Mouse (Mus musculus) thymus, postnatal 4 days (tissue): ENCODE measurements around the gene Hnrnpa3.
"Not testable (repeated sequence)": the region's sequence is repeated elsewhere in the genome, so short reads cannot be mapped to it uniquely, and the experiment has no call there.

ENCODE experiments used
- DNase-seq: peaks from one replicate; pipeline ENCODE4 v3.0.0; 2021

The Hnrnpa3 gene

GRCm38 (mm10) chr2:75682978-75683709, 24.1 kb downstream of the Hnrnpa3 start:
- peak; percentile 73 for DNase-seq

DNA sequence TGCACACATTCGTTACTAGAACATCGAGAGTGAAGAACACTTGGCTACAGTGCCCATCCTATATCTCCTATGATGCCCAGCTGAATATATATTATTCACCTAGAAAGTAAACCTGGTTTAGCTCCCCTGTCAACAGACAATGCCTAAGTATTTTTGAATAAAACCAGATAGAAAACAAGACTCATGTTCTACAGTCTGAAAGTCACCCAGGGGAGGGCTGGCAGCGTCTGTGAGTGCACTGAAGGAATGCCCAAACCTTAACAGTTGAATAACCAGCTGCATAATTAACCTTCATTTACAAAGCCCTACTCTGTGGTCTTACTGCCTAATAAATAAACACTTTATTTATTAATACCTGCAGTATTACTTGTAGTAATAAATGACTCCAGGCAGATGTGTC, 25.5 kb downstream of the Hnrnpa3 start:
- peak; percentile 4 for DNase-seq

- DNase-seq = peak; percentile 30
Measured at GRCm38 (mm10) chr2:75685458-75685861, 26.4 kb downstream of the Hnrnpa3 start.

DNA sequence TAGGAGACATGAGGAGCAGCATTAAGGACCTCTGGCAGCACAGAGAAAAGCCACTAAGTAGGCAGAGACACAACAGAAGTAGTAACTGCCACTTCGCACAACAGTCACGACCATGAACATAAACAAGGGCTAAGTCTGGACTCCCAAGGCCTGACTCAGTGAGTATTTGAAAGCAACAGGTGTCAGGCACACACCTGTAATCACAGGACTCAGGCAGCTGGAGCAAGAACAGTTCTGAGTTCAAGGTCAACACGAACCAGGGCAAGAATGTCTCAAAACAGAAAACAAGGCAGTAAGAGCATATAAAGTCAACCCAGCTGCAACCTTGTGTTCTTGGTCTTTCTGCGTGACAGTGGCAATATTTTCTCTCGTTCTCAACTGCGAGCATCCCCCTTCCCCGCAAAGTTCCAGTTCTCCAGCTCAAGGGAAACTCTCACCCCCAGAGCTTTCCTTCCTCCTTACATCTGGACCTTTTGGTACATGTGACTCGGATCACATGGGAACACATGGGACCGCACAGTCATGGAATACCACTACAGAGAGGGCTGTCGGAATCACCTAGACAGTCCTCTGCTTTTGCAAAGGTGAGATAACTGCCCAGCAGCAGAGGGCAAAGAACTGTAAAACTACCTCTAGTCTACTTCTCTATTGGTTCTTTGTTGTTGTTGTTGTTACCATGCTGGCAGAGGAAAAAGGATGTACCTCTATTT, 28.1 kb downstream of the Hnrnpa3 start:
- DNase-seq = peak; percentile 8

DNA sequence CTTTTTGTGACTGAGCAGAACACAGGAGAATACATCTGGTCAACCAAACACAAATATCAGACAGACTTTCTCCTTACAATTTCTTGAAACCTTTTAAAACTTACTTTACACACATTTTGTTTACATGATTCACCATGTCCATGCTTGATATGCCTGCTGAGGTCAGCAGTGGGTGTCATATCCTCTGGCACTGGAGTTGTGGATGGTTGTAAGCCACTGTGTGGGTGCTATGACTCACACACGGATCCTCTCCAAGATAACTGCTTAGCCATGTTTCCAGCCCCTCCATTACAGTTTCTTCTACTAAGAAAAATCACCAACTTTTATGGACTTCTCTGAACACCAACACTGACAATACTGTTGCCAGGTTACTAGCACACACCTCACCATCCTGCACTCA, 29.8 kb downstream of the Hnrnpa3 start:
- no peak for DNase-seq

DNA sequence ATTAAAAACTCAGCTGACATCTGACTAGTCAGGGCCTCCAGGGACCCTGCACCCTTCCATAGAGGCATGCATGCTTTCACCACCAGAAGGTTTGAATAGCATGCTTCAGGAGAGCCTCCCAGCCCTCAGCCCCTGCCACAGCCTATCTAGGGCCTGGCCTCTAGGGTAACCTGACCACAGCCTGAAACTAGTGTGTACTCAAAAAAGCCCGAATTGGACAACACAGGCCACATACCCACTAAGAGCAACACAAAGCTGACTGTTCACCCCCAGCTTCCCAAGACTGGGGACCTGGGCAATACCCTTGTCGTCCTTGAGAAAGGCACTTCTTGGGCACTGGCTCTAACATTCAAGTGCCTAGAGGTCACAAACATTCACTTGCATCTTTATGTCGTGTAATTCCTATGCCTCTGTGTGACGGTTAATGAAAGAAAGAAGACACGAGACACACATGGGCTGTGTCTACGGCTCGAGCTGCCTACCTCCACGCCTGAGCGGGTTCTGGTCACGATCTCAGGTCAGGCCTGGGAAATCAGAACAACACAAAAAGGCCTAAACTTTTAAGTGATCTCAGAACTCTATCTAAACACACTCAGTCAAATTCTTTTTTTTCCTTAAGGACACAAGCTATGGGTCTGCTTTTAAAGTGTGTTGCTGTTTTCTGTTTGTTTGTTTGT, 30.6 kb downstream of the Hnrnpa3 start:
- DNase-seq = peak; percentile 9

GRCm38 (mm10) chr2:75690656-75691055, 31.6 kb downstream of the Hnrnpa3 start:
- no peak for DNase-seq

DNA sequence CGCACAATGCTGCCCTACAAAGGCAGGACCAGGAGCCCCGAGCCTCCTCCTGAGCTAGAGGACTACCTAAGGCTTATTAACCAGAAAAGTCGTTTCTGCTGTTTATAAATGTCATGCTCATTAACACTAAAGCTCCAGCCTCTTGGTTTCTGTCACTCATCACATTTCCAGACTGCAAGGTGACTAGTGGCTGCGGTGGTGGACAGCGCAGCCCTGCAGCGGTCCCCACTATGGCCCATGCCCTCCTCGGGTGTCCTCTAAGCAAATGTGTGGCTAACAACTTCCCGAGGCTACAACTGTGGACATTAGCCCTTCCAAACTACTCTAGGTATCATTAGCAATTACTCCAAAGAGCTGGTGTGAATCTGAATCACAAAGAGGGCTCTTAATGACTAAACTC, 32.3 kb downstream of the Hnrnpa3 start:
- no peak for DNase-seq

DNA sequence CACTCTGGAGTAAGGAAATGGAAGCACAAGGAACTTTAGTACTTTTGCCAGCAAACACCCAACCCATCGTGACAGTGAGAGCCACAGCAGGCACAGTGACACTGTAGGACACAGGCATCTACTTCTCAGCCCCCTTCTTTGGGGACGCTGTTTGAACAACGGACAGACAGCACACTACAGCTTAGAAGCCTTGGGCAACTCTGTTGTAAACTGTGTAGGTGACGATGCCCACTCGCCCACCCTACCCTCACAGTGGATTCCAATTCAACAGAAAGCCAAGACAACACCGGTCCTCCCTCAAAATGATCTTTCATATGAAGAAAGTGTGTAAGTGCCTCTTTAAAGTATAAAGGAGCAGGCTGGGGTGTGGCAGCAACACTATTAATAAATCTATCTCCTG, 33.3 kb downstream of the Hnrnpa3 start:
- DNase-seq = no peak

DNA sequence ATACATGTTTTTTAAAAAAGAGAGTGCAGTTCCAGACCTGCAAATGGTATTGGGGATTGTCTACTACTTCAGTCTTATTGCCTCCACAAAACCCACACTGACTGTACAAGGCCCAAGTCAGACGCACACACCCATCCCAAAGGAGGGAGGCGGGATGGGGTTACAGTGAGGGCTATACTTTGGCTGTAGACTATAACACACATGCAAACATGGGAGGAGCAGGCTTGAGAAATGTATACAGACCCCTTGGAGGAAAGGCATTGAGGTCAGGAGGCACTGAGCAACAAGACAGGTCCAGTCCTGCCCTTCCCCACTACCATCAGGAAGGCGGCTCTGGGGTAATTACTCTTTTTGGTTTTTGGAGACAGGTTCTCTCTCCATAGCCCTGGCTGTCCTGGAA, 35.9 kb downstream of the Hnrnpa3 start:
- not testable (repeated sequence) for DNase-seq

DNA sequence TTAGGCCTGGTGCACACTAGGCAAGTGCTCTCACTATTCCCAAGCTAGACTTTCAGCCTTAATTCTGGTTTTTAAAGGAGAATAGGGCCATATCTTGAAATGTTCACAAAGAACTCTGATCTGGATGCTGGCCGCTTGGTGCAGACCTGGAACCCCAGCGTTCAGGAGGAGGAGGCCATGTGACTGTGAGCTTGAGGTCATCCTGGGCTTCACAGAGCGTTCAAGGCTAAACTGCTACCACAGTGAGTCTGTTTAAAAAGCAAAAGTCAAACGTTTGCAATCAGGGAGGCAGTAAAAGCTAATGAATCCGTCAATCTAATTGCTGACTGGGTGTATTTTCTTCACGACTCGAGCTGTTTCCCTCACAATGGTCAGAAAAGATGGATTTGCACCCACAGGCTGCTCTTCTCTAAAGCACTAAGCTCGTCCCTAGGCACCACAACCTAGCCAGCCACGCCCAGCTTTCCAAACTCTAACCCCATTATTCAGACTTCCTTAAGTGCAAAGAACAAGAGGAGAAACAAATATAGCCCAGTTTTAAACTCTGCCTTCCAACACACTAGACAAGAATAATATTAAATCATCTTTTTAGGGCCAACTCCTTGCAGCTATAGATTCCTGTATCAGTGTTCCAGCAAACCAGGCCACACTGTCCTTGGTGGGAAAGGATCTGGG, 36.8 kb downstream of the Hnrnpa3 start:
- no peak for DNase-seq

GRCm38 (mm10) chr2:75696371-75696770, 37.3 kb downstream of the Hnrnpa3 start:
- no peak for DNase-seq

GRCm38 (mm10) chr2:75697222-75697621, 38.2 kb downstream of the Hnrnpa3 start:
- no peak for DNase-seq

GRCm38 (mm10) chr2:75698007-75698406, 38.9 kb downstream of the Hnrnpa3 start:
- no peak for DNase-seq

- no peak for DNase-seq
Measured at GRCm38 (mm10) chr2:75698874-75699273, 39.8 kb downstream of the Hnrnpa3 start.

GRCm38 (mm10) chr2:75700543-75700942, 41.5 kb downstream of the Hnrnpa3 start:
- no peak for DNase-seq

DNA sequence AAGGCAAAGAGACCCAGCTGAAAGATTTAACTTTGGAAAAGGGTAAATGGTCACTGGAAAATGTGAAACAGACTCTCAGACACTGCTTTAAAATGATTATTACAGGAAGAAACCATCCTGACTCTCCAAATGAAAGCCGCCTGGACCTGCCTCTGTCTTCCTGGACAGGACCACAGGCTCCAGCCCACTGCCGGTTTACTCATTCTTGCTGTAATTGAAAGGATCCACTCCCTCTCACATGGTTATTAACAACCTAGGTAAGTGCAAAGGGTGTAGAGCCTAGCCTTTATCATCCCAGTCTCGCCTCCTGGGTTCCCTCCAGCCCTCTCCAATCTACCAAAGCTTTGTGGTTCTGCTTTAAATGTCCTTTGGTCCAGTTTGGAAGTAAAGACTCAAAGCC, 42.1 kb downstream of the Hnrnpa3 start:
- DNase-seq = no peak

GRCm38 (mm10) chr2:75701822-75702587, 42.9 kb downstream of the Hnrnpa3 start:
- no peak for DNase-seq

- DNase-seq = no peak
Measured at GRCm38 (mm10) chr2:75702588-75702976, 43.5 kb downstream of the Hnrnpa3 start.

DNA sequence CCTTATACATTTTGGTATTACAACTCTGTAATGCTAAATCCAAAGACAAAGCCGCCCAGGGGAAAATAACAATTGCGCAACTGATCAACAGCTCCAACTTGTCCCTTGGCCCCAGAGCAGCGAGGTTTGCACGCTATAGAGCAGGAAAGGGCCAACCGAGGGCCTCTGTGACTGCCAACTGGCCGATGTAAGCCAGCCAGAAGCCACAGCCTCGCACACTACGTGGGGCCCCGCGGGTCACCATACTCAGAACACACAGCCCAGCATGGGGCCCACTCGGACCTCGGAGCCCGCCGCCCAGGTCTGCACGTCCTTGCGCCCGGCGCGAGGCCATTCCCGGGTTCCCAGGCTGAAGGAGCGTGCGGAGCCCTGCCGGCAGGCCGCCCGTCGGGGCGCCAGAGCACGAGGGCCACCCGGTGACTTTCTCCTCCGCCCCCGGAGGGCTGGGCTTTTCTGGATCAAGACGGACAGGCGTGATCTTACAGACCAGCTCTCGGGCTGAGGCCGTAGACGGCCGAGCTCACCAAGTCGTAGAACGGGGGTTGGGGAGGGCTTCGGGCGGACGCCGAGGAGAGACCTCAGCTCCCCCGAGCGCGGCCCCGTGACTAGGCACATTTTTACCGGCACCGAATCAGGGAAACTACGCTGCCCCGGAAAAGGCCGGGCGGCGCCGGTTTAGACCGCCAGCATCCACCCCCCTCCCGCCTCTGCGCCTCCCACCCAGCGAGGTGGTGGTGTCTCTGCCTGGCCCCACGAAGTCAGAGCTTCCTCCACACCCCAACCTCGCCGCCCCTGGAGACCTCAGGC, 44.5 kb downstream of the Hnrnpa3 start:
- DNase-seq = peak; percentile 86
